Mouse (Mus musculus) heart, adult 11 months (tissue): ENCODE results near the gene Gng3.

Source experiments
- DNase-seq: peaks from one replicate; pipeline ENCODE4 v3.0.0; 2022

The Gng3 gene

DNA sequence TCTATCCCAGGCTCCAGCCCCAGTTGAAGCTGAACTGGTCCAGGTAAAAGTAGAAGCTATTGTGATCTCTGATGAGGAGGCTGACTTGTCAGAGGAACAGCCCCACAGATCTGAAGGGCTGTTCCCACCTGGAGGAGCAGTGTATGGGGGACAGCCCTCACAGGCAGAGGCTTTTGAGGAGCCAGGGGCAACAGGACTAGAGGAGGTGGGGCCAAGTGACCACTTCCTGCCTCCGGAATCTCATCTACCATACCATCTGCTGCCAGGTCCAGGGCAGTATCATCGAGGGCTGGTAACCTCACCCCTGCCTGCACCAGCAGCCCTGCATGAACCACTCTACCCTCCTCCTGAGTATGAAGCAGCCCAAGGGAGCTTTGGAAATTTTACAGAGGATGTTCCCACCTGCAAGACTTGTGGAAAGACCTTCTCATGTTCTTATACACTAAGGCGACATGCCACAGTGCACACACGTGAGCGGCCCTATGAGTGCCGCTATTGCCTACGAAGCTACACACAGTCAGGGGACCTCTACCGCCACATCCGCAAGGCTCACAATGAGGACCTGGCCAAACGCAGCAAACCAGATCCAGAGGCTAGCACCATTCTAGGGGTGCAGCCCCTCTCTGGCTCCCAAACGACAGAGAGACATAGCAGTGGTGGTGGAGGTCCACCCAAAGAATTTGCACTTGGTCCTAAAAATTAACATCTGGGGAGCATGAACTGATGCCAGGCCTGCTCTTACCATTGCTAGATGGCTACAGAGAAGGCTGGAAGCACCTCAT is 34.9 kb downstream of the Gng3 start:
- DNase-seq = peak; percentile 91

DNA sequence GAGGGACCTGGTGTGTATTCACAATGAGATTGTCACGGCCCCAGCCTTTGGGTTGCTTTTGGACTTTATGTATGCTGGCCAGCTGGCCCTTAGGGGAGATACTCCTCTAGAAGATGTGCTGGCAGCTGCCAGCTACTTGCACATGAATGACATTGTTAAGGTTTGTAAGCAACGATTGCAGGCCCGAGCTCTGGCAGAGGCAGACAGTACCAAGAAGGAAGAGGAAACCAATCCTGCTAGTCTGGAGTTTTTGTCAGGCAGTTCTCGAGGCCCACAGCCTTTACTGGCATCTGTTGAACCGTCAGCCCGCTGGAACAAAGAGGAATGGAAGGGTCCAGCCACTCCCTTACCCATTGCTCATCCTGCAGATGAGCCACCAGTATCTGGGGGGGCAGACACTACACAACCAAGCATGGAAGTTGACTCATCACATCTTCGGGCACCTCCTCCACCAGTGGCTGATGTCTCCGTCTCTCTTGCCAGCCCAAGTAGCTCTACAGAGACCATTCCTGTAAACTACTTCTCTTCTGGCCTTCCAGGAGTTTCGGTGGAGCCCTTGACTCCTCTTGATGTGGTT is 35.7 kb downstream of the Gng3 start:
- DNase-seq = peak; percentile 91

DNA sequence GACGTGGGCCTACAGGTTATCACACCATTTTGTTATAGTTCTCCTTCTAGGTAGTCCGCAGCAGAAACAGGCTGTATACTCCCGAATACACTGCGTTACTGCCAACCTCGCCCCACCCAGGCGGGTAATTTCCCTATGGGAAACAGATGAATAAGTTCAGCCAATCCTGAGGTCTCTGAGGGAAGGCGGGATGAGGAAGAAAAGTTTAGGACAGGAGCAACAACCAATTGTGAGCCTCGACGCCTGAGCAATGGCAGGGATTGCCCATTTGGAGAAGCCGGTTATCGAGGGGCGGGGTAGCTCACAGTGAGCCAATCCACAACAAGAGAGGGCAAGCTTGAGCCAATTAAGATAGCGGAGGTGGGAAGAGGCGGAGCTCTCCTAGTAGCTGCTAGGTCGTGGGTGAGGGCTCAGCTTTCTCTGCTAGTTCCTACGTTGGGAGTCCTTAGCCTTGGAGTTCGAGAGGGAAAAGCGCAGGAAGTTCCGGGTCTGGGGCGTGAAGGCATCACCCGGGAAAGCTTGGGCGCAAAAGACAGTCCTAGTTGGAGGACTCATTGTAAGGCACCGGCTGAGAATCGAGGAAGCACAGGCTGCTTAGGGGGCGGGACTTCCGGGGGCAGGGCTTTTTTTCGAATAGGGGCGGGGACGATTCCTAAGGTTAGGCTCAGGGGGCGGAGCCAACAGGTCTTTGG is 36.7 kb downstream of the Gng3 start, which contains the start of gene Zbtb3:
TSS of gene Zbtb3 (plus strand) at position 426 of the 692 bp plus-strand sequence.
- DNase-seq = peak; percentile 100

DNA sequence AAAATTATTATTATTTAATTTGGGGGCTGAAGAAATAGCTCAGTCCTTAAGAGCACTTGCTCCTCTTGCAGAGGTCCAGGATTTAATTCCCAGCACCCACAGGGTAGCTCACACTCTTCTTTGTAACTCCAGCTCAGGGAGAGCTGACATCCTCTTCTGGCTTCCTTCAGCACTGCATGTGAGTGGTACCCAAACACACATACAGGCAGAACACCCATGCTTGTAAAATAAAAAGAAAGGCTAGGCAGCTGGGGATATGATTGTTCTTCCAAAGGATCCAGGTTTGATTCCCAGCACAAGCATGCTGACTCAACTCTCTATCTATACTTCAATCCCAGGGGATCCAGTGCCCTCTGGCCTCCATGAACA is 40.1 kb downstream of the Gng3 start:
- DNase-seq = peak; percentile 91

DNA sequence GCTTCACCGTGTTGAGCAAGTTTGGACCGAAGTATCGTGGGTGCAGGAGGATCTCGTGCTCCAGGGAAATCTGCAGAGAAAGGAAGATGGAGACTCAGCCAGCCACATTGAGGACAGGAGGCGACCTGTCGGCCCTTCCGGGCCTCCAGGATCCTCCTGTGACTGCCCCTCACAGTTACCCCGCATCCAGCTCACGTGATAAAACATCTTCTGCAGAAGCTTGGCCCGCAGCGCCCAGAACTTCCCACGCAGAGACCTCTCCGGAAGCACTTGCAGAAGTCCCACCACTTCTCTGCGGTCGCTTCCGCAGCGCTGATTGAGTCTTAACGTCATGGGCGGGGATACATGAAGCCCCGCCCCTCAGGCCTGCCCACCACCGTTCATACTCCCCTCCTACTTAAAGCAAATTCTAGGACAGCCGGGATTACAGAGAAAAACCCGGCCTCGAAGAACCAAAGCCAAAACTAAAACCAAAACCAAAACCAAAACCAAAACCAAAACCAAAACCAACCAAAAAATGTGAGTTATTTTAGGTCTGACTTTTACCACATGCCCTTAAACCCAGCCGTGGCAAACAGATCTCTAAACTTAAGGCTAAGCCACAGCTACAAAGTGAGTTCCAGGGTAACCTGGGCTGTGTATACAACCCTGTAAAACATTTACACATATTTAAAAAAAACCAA is 40.6 kb downstream of the Gng3 start, which contains the start of gene Polr2g:
TSS of gene Polr2g (minus strand) at position 314 of the 683 bp plus-strand sequence.
- peak; percentile 99 for DNase-seq

DNA sequence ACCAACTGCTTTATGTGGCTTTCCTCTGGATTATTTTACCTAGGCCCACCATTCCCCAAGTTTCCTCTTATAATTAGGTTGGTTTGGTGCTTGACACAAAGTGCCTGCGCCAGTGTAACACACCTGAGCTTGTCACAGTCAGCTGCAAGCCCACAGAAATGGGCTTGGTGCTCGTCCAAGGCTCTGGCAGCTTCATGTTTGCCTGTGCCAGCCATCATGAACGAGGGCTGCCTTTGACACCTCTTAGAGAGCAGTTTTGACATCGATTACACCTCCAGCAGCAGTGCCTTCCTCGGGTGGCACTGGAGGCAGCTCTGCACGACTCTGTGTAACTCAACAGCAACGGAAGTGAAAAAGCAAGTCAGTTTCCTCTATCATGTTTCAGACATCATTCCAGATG is 48.8 kb downstream of the Gng3 start:
- no peak for DNase-seq

DNA sequence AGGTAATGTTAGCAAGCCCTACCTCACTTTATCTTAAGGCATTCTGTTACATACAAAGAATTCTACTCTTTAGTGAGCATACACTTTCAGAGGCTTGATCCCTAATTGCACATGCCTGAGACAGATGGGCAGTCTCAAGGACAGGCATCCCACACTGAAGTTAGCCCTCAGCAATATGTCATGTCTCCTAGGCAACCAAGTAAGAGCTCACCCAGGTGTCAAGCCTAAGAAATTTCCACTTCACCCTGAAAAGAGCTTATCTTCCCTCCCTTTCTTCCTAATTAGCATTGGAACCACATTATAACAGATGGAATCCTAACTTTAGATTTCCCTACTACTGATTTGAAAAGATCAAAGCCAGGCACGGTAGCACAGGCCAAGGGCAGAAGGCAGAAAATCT is 49.8 kb downstream of the Gng3 start:
- no peak for DNase-seq

DNA sequence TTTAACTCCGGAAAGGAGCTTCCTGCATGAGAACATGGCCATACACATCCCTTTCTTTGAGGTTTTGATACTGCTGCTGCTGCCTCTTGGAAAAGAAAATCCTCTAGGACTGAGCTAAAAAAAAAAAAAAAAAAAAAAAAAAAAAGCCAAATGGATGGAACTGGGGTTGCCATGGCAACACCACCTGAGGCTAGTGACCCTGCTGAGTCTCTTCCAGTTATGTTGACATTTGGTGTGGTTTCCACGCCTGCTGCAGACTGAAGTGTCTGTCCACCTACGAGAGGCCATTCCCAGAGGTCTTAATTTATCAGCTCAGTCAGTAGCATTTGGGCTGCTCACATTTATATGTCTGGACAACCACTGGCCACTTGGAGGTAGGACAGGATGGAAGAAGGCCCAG is 50.5 kb downstream of the Gng3 start:
- DNase-seq = no peak
